Mouse (Mus musculus) lung, adult 2 months (tissue): ENCODE measurements at regions not wholly inside any gene's neighbourhood (a gene's known extent, or its start where the extent isn't known, plus 50 kb on each side); places are given as distances from the start of the nearest gene placed in this dataset.

Experiments
- CTCF ChIP-seq: fragments of 200-500 bp; IDR thresholded peaks from 2 replicates; pipeline ENCODE4 v1.5.1; 2011; ENCODE audit warnings: mild to moderate bottlenecking, low read length, control low read depth; ENCODE audit not compliant: insufficient read depth
- POLR2A ChIP-seq: fragments of 200-500 bp; IDR thresholded peaks from 2 replicates; pipeline ENCODE4 v1.6.1; 2011; ENCODE audit warnings: low read depth, mild to moderate bottlenecking, control low read depth, low read length, borderline replicate concordance; ENCODE audit errors: extremely low read depth

DNA sequence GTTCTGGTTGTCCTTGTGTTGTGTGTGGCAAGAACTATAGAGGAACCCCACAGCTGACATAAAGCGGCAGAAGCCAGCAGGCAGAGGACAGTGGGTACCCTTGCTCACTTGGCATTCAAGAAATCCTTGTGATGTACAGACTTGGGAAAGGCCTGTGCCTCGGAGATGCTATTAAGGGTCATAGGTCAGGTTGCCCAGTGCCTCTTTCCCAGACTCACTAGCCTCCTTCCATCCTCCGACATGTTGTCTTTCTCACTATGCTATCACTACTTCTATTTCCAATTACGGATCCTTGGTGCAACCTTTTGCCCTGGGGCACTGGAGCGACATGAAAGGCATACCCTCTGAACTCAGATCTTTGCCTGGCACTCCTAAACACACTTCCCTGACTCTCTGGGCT, 235.6 kb downstream of the Csl start:
- TF ChIP-seq CTCF (no peak), POLR2A (no peak)
